Mouse (Mus musculus): ENCODE results near the gene Cdh6. TPM values are rescaled to one million over a fixed set of nuclear protein-coding genes. Genes with fewer than 3 reads are reported as not detected.

Cdh6 gene
- total RNA-seq, 2 experiments from 2014 or later, result 1.5 to 2.0 TPM

DNA sequence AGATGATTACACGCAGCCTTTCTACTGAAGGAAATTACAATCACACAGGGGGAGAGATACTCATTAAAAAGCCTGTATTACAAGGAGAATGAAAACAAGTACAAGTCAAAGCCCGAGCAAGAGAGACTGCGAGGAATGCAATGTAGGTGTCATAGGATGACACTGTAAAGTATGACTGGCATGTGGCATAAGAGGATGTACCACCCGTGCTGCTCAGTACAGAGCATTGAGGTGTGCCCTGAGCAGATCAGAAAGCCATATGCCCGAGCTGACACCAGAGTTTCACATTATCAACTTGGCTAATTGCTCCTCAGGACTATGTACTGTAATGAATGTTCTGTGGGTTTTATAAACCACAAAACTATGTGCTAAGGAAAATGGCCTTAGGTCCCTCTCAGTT lies 115.7 kb downstream of the Cdh6 start:
- DNase-seq, result no peak

GRCm38 (mm10) chr15:13057302-13057701 lies 116.2 kb downstream of the Cdh6 start:
- no peak for DNase-seq

DNA sequence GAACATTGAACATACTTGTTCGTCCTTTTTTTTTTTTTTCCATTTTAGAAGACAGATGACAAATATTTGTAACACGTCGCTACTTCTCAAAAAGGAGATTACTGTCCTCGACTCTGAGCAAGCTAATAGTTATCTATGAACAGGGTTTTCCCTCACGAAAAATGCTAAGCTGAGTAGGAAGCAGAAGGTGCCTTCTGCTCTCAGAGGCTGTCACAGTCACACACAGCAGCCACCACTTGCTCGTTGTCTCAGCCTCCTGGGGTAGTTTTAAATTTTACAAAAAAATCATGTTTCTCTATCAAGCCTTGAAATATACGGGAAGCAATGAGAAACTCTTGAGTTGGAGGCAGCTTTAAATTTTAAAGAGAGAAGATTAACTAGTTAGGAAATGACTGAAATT lies 125.6 kb downstream of the Cdh6 start:
- no peak for DNase-seq

DNA sequence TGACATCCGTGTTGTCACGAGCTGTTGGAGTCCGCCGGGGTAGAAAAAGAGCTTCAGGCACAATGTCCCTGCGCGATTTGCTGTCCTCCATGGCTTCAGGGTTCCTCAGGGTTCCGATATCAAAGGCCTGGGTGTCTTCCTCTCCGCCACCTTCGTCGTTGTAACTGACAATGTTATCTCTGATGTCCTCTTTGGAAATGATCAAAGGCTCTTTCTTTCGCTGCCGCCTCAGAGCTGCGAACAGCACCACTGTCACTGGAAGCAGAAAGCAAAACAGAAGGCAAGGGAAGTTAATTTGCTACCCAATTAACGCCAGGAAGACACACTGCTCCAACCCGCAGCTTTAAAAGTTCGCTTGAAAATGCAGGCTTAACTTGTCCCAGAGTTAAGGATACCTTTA lies 139.0 kb downstream of the Cdh6 start:
- no peak for DNase-seq

DNA sequence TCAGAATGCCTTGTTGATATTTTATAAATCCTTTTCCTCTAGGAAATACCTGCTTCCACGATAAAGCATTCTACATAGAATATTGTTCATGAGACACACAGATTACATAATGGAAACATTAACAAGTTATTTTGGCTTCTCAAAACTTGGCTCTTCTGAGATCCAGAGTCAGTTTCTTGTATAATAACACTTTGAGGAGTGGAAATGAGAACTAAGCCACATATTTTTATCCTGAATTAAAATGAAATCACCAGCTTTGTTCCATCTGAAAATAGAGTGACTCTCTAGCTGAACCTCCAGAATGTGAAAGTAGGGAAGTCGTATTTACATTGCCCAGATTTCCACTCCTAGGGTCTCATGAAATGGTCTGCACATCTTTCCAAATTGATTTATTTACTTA lies 142.8 kb downstream of the Cdh6 start:
- no peak for DNase-seq

DNA sequence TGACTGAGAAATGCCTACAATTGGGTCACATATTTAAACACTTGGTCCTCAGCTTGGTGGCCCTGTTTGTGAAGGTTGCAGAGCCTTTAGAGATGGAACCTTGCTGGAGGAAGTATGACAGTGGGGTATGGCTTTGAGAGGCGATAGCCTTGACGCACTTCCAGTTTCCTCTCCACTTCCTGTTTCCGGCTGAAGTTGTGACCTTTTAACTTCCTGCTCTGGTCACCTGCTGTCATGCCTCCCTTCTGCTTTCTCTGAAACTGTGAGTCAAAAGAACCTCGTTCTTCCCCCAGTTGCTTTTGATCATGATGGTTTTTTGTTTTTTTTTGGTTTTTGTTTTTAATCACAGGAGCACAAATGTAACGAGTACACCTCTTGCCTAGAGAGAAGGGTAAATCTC lies 146.0 kb downstream of the Cdh6 start:
- DNase-seq, result no peak

- DNase-seq, result no peak
Measured at GRCm38 (mm10) chr15:13016756-13017357, 156.6 kb downstream of the Cdh6 start.

- DNase-seq, result no peak
Measured at GRCm38 (mm10) chr15:13008803-13009202, 164.7 kb downstream of the Cdh6 start.

DNA sequence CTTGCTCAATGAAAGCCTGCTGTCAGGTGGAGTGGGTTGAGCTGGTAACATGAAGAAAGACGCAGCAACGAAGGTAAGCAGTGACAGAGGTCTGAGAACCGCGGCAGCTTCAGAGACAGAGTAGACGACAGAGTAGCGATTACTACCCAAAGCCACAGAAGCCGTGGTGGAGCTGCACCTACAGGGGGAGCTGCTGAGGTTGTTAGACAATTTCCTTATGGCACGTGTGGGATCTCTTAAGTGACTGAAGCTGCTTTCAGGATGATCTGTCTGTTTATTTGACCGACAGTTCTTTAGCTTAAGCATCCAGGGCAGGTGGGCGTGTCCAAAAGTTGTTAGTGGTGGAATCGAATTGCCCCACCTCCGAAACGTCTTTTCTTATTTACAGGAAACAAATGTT lies 167.5 kb downstream of the Cdh6 start:
- no peak for DNase-seq

GRCm38 (mm10) chr15:13001549-13001948 lies 171.9 kb downstream of the Cdh6 start:
- DNase-seq, result no peak

DNA sequence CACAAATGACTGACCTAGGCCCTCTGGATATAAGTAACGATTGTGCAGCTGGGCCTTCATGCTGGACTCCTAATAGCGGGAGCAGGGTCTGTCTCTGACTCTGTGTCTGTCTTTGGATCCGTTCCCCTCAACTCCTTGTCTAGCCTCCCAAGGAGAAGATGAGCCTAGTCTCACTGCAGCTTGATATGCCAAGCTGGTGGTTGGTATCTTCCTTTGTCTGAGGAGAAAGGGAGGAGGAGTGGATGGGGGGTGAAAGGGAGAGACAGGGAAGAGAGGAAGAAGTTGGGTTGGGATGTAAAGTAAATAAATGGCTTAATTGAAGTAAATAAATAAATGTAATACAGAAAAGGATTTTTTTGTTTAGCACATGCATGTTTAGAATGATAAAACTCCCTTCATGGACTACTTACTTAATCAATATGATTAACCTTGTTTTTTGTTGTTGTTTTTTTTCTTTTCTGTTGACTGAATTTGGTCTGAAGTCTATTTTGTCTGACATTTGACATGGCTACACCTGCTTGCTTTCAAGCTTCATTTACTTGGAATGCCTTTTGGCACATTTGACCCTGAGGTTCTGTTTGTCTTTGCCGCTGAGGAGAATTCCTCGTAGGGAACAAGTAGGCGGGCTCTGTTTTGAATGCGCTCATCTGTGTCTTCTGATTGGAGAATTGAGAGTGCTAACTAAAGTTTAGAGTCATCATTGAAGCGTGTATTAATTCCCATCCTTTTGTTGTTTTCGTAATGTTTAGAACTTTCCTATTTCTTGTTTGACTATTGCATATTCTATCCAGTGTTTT lies 178.7 kb downstream of the Cdh6 start:
- DNase-seq, result no peak
